Mouse (Mus musculus) adipocyte (in vitro differentiated cells): ENCODE data around the gene Prpf40b.

Experiments used
- DNase-seq: peaks from one replicate; pipeline ENCODE4 v3.0.0-alpha.2; 2016; ENCODE audit warnings: low spot score

Gene Prpf40b

GRCm38 (mm10) chr15:99290586-99290985, 4.3 kb upstream of the Prpf40b start:
- DNase-seq = no peak

- no peak for DNase-seq
Measured at GRCm38 (mm10) chr15:99294287-99294686, 600 bp upstream of the Prpf40b start.

GRCm38 (mm10) chr15:99295484-99295981, 646 bp downstream of the Prpf40b start, which contains the start of gene Fam186b:
Gene Fam186b, minus strand, starts transcription at chr15:99295888.
- peak; percentile 30 for DNase-seq

GRCm38 (mm10) chr15:99296213-99296612, 1.3 kb downstream of the Prpf40b start:
- no peak for DNase-seq

- DNase-seq = no peak
Measured at GRCm38 (mm10) chr15:99307476-99307875, 12.6 kb downstream of the Prpf40b start.

GRCm38 (mm10) chr15:99309549-99309948, 14.7 kb downstream of the Prpf40b start:
- no peak for DNase-seq

GRCm38 (mm10) chr15:99310617-99311016, 15.7 kb downstream of the Prpf40b start:
- no peak for DNase-seq

GRCm38 (mm10) chr15:99314891-99315290, 20.0 kb downstream of the Prpf40b start:
- no peak for DNase-seq

- DNase-seq = peak; percentile 88
Measured at GRCm38 (mm10) chr15:99316314-99317266, 21.7 kb downstream of the Prpf40b start.

GRCm38 (mm10) chr15:99317267-99317651, 22.4 kb downstream of the Prpf40b start:
- no peak for DNase-seq

GRCm38 (mm10) chr15:99318071-99318470, 23.2 kb downstream of the Prpf40b start:
- no peak for DNase-seq

- no peak for DNase-seq
Measured at GRCm38 (mm10) chr15:99318861-99319410, 24.0 kb downstream of the Prpf40b start.

- DNase-seq = no peak
Measured at GRCm38 (mm10) chr15:99319411-99319871, 24.6 kb downstream of the Prpf40b start.

GRCm38 (mm10) chr15:99320168-99320674, 25.3 kb downstream of the Prpf40b start:
- DNase-seq = no peak

GRCm38 (mm10) chr15:99320978-99321377, 26.1 kb downstream of the Prpf40b start:
- DNase-seq = no peak

GRCm38 (mm10) chr15:99324151-99324550, 29.3 kb downstream of the Prpf40b start:
- DNase-seq = no peak

GRCm38 (mm10) chr15:99325598-99325997, 30.7 kb downstream of the Prpf40b start:
- no peak for DNase-seq

- DNase-seq = no peak
Measured at GRCm38 (mm10) chr15:99326407-99326806, 31.5 kb downstream of the Prpf40b start.

GRCm38 (mm10) chr15:99326959-99327358, 32.1 kb downstream of the Prpf40b start:
- DNase-seq = no peak

- DNase-seq = no peak
Measured at GRCm38 (mm10) chr15:99328011-99328410, 33.1 kb downstream of the Prpf40b start.

GRCm38 (mm10) chr15:99330324-99330723, 35.4 kb downstream of the Prpf40b start:
- DNase-seq = no peak

GRCm38 (mm10) chr15:99331341-99331740, 36.5 kb downstream of the Prpf40b start:
- DNase-seq = no peak

GRCm38 (mm10) chr15:99332111-99332510, 37.2 kb downstream of the Prpf40b start:
- no peak for DNase-seq
